Mouse (Mus musculus): ENCODE measurements at regions not wholly inside any gene's neighbourhood (a gene's known extent, or its start where the extent isn't known, plus 50 kb on each side); places are given as distances from the start of the nearest gene placed in this dataset.

DNA sequence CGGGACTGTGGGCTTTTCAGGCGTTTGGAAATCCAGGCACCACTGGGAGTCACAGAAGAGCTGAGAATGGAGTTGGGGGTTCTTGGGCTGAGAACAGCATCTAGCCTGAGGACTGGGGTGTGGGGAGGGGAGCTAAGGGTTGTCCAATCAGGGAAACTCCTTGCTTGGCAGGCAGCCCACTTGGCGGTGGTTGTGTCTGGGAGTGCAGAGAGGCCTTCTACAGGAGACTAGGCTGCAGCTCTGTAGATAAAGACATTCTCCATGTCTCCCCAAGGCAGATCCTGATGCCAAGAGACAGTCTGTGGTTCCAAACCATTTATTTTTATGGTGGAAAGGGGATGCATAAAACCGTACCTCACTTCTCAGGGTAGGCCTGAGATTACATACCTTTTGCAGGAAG lies 774.6 kb downstream of the Brinp1 start:
- H3K4me3 ChIP-seq = no peak overlapping the region
- intact Hi-C loops (cut with DNase I) = no loop called here
- TF ChIP-seq CTCF (IDR thresholded peaks at IDR 0.05) = no peak
- no peak overlapping the region for H3K27ac ChIP-seq
- DNase-seq (ENCODE audit: extremely low spot score in 1 of 2, low spot score in 2 of 2) = no peak

DNA sequence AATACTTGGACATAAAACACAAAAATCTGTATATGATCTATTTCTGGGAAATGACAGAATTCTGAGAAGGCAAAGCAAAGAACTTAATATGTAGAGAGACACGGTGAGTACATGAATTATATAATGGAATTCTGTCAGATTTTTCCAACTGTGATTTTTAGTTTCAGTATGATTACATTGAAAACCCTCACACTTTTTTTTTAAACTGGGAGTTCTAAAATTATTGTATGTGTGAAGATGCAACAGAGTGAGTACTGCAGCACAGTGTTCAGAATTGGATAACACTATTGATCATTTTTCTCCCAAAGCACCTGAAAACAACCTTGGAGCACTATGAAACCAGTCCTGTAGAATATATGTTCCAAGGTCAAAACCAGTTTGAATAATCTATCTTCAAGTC lies 797.7 kb downstream of the Brinp1 start:
- TF ChIP-seq CTCF (IDR thresholded peaks at IDR 0.05) = no peak
- DNase-seq (ENCODE audit: extremely low spot score in 1 of 2, low spot score in 2 of 2) = no peak
- no peak overlapping the region for H3K4me3 ChIP-seq
- H3K27ac ChIP-seq = no peak overlapping the region
- intact Hi-C loops (cut with DNase I) = no loop called here

DNA sequence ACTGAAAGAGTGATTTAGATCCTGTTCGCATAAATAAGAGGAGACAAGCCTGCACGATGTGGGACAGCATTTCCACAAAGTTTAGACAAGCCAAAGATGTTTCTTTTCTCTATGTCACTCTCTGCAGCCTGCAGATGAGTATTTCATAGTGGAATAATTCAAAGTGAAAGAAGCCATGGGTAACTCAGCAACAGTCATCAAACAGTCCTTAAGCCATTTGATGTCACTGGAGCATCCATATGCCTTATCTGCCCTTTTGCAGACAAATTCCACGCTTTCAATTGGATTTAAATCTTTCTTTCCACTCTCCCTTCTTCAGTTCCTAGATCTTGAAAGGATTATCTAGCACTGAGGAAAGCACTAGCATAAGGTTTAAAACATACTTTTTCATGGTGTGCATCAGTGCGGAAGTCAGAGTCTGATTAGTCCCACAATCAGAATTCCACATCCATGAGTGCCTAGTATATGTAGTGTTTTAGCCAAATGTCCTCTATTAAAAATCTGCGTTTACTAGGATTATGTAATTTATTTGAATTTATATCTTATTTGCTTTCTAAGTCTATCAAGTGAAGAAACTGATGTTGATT lies 805.6 kb downstream of the Brinp1 start:
- Histone ChIP-seq H3K27ac (no peak overlapping the region), H3K4me3 (no peak overlapping the region)
- intact Hi-C loops (cut with DNase I) = no loop called here
- TF ChIP-seq CTCF (IDR thresholded peaks at IDR 0.05) = no peak
- no peak for DNase-seq (ENCODE audit: extremely low spot score in 1 of 2, low spot score in 2 of 2)

DNA sequence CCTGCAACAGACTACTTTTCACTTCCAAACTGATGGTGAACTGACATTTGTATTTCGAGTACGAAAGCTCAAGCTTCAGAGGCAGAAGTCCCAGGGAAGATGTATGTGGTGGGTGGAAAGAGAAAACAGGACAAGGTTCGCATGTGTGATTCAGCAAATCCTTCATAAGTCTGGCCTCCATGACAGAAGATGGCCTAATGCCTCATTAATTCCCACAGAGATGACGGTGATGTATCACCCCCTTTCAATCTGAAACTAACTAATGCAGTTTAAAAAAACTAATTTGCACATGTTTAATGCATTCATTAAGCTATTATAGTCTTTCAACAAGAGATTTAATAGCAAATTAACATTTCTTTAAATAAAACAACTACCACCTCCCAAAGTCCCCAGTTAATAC lies 826.1 kb downstream of the Brinp1 start:
- no peak for TF ChIP-seq CTCF (IDR thresholded peaks at IDR 0.05)
- H3K27ac ChIP-seq = no peak overlapping the region
- no peak overlapping the region for H3K4me3 ChIP-seq
- intact Hi-C loops (cut with DNase I) = no loop called here
- no peak for DNase-seq (ENCODE audit: extremely low spot score in 1 of 2, low spot score in 2 of 2)

DNA sequence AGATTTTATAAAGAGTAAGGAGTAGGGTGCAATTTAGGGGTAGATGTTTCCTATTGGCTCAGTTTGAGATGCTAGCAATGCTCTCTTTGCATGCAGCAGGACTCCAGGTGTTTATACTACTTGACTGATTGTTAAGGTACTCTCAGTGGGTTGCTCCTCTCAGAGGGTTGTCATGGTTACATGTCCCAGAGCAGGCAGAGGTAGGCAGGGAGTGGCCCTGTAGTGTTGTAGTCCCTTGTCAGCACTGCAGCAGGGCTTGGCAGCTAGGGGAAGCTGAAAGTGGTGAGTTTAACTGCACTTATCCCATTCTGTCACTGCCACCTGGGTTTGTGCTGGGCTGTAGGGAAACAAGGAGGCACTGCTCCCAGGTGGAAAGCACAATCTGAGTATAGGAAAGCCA lies 839.7 kb downstream of the Brinp1 start:
- intact Hi-C loops (cut with DNase I) = no loop called here
- no peak for DNase-seq (ENCODE audit: extremely low spot score in 1 of 2, low spot score in 2 of 2)
- no peak for TF ChIP-seq CTCF (IDR thresholded peaks at IDR 0.05)
- no peak overlapping the region for H3K27ac ChIP-seq
- no peak overlapping the region for H3K4me3 ChIP-seq

DNA sequence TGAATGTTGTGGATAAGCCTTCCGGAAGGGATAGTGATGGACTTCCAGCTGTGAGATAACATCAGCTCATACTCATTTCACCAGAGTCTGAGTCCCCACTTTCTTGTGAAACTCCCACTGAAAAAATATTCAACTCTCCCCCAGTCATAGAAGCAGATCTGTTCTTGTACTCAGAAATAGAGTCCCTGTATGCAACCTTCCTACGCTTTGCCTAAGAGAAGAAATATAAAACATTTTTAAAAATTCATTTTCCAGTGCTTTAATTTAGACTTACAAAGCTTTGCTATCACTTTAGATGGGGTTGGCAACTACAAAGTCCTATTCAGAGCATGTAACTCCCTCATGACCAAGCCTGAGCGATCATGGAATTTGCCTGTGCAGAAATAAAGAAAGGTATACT lies 868.9 kb downstream of the Brinp1 start:
- intact Hi-C loops (cut with DNase I) = no loop called here
- DNase-seq (ENCODE audit: extremely low spot score in 1 of 2, low spot score in 2 of 2) = no peak
- Histone ChIP-seq H3K27ac (no peak overlapping the region), H3K4me3 (no peak overlapping the region)
- TF ChIP-seq CTCF (IDR thresholded peaks at IDR 0.05) = no peak

DNA sequence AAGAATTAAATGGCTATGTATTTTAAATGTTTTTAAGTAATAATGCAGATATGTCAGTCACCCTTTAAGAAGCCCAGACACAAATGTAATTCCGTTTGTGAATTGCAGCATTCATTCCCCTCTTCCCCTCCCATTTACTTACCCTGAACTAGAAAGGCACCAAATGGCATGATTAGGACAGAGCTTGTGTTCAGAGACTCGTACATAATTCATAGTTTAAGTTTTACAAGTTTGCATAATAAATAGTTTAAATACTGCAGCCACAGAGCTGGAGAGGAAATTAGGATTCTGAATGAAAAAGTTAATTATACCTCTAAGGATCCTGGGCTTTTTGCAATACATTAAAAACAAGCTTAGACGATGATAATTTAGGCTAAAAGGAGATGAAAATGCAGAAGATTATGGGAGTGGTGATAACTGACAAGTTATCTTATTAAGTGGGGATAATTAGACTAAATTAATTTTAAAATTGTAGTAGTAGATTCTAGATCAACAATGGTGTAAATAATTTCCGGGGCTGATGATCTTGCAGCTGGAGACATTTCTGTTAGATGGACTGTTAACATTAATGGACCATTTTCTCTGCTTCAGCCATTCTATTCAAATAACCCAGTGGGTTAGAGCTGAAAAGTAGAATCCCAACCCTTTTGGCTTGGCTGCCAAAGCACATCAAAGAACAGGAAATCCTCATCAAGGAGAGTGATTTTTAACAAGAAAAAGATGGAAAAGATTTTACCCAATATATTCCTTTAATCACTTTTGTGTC lies 897.2 kb downstream of the Brinp1 start:
- no peak for DNase-seq (ENCODE audit: extremely low spot score in 1 of 2, low spot score in 2 of 2)
- H3K4me3 ChIP-seq = no peak overlapping the region
- no peak overlapping the region for H3K27ac ChIP-seq
- no peak for TF ChIP-seq CTCF (IDR thresholded peaks at IDR 0.05)
- intact Hi-C loops (cut with DNase I) = no loop called here

DNA sequence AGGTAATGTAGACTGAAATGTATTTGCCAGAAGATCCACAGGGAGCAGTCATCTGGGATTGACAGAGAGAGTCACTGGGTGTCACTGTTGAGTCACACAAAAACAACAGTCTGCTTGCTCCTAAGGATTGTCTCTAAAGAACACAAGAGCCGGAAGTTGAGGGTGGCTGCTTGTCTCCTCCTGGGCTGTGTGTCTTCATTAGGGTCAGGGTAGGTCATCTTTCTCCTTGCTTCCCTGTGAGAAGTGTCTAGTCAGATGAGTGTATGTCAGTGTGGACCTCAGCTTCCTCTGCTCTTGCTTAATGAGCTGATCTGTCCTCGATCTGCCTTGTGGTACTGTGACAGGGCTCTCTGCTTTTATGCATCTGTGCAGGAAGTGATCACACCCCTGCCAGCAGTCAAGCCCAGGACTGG lies 931.3 kb downstream of the Brinp1 start:
- peak; percentile 53 to 59 for DNase-seq (ENCODE audit: extremely low spot score in 1 of 2, low spot score in 2 of 2)
- TF ChIP-seq CTCF (IDR thresholded peaks at IDR 0.05) = peak; percentile 73
- 0 out of 2 replicates have a peak overlapping the region, but pooled peaks have one; percentile 32 for H3K27ac ChIP-seq
- intact Hi-C loops (cut with DNase I) = loop anchor here (2.0 to 10.0 kb wide), 3 partner anchors 742 to 1732 kb away; no protein-coding TSS in a partner anchor
- no peak overlapping the region for H3K4me3 ChIP-seq

DNA sequence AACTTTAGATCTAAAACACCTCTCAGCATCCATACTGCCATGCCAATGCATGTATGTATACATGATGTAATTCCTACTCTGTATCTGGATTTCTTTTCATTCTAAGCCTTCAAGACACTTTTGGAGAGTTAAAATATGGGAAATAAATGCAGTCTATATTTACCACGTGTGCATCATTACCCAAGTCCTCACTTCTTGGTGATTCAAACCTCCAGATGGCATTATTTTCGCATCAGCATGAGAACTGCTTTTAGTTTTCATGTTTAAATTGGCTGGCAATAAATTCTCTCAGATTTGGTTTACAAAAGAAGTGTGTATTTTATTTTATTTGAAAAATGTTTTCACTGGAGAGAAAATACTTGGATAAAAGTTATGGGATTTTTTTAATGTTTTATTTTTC lies 942.8 kb downstream of the Brinp1 start:
- intact Hi-C loops (cut with DNase I) = loop anchor here (10.0 kb wide), 1 partner anchor 1087 kb away; no protein-coding TSS in a partner anchor

DNA sequence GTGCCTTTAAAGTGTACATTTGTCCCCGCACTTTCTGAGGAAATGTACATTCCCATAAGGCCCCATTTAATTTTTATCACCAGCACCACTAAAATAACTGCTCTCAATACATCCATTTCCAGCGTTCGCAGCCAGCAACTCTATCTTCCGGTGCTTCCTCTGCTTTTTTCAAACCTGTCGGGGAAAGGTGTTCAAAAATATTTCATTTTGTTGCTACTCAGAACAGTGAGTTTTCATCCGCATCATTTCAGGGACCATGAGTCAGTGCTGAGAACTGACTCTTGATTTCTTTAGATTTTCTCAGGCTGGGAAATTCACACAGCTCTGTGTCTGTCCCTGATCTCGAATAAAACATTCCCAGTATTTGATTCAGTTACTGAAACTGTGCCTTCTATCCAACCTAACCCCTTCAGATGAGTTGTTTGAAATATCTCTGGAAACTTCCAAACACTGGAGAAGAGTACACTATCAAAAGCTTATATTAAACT lies 959.4 kb downstream of the Brinp1 start:
- no peak for DNase-seq (ENCODE audit: extremely low spot score in 1 of 2, low spot score in 2 of 2)
- intact Hi-C loops (cut with DNase I) = loop anchor here (5.0 kb wide), 1 partner anchor 518 kb away; no protein-coding TSS in a partner anchor
- no peak overlapping the region; the same call in 1 of the 2 replicates for H3K27ac ChIP-seq
- no peak overlapping the region for H3K4me3 ChIP-seq
- no peak for TF ChIP-seq CTCF (IDR thresholded peaks at IDR 0.05)

More for the DNA sequence above, 942.8 kb downstream of the Brinp1 start:
- Histone ChIP-seq H3K4me3 (no peak overlapping the region), H3K27ac (no peak overlapping the region)
- TF ChIP-seq CTCF (IDR thresholded peaks at IDR 0.05) = no peak
- no peak for DNase-seq (ENCODE audit: extremely low spot score in 1 of 2, low spot score in 2 of 2)

DNA sequence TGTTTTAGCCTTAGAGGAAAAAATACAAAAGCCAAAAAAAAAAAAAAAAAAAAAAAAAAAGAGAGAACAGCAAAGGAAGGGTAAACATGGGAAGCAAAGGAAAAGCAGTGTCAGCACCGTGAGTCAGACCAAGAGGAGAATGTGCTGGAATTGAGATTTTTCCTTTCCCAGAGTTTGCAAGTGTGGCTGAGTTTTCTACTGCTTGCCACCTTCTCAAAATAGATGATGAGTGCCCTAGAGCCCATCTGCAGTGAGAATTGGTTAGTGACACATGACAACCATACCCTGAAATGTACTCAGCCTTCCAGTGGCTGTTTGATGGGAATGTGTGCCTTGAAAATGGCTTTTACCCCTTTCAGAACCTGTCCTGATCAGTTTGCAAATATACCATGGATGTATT lies 990.7 kb downstream of the Brinp1 start:
- Histone ChIP-seq H3K27ac (no peak overlapping the region), H3K4me3 (no peak overlapping the region)
- intact Hi-C loops (cut with DNase I) = no loop called here
- no peak for TF ChIP-seq CTCF (IDR thresholded peaks at IDR 0.05)
- DNase-seq (ENCODE audit: extremely low spot score in 1 of 2, low spot score in 2 of 2) = peak in 1 of 2 experiments; percentile 11

DNA sequence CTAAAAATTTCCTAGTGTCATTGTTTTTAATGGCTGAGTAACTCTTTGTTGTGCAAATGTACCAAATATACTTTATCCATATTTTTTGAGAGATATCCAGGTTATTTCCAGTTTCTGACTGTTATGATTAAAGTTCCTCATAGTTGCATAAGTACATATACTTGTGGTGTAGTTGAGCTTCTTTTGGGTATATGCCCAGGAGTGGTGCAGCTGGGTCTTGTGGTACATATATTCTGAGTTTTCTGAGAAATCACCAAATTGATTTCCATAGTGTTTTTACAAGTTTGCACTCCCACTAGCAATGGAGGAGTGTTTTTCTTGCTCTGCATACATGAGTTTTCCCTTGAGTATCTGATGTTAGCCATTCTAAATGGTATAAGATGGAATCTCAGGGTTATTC lies 1006.2 kb downstream of the Brinp1 start:
- intact Hi-C loops (cut with DNase I) = no loop called here
- H3K27ac ChIP-seq = no peak overlapping the region; the same call in 1 of the 2 replicates
- TF ChIP-seq CTCF (IDR thresholded peaks at IDR 0.05) = no peak
- DNase-seq (ENCODE audit: extremely low spot score in 1 of 2, low spot score in 2 of 2) = no peak
- H3K4me3 ChIP-seq = no peak overlapping the region
